Mouse (Mus musculus) midbrain, embryonic 10.5 days (tissue): ENCODE data around the gene Ppme1. TPM values are rescaled to one million over a fixed set of nuclear protein-coding genes. Genes with fewer than 3 reads are reported as not detected.

ENCODE experiments used
- DNase-seq: peaks from one replicate; pipeline ENCODE4 v3.0.0-alpha.2; 2017; ENCODE audit warnings: low spot score
- H3K27ac ChIP-seq: fragments of 300-500 bp; sonication (generic); replicated peaks from 2 replicates; pipeline ENCODE4 v1.5.1; 2016; ENCODE audit warnings: mild to moderate bottlenecking
- H3K27me3 ChIP-seq: fragments of 300-500 bp; sonication (generic); 2 replicates; pipeline ENCODE4 v1.6.1; 2016; ENCODE audit warnings: low read depth, mild to moderate bottlenecking; ENCODE audit not compliant: poor library complexity, severe bottlenecking
- H3K36me3 ChIP-seq: fragments of 300-500 bp; sonication (generic); 2 replicates; pipeline ENCODE4 v1.6.1; 2016; ENCODE audit warnings: mild to moderate bottlenecking, moderate library complexity
- H3K4me1 ChIP-seq: fragments of 300-500 bp; sonication (generic); 2 replicates; pipeline ENCODE4 v1.6.1; 2016
- H3K4me3 ChIP-seq: fragments of 300-500 bp; sonication (generic); 2 replicates; pipeline ENCODE4 v1.5.1; 2016; ENCODE audit warnings: mild to moderate bottlenecking, moderate library complexity
- H3K9me3 ChIP-seq: fragments of 300-500 bp; sonication (generic); replicated peaks from 2 replicates; pipeline ENCODE4 v1.6.1; 2016; ENCODE audit warnings: mild to moderate bottlenecking
- WGBS: fragments of 180-500 bp; shearing (Covaris S2); methylation state at CpG from one replicate; pipeline ENCODE4 v1.1.7; 2016; 5-methylcytosine and 5-hydroxymethylcytosine counted together
- polyA plus RNA-seq: library from polyadenylated mRNA; unstranded; fragments of >200 nt; fragmentation: Nextera tagmentation; extraction: Ambion mirVana; gene quantifications from 2 replicates; pipeline ENCODE4 v1.2.1, GENCODE M21; 2016

Gene Ppme1
- polyA plus RNA-seq, 1 experiment from 2014 or later, result 96.9 TPM

DNA sequence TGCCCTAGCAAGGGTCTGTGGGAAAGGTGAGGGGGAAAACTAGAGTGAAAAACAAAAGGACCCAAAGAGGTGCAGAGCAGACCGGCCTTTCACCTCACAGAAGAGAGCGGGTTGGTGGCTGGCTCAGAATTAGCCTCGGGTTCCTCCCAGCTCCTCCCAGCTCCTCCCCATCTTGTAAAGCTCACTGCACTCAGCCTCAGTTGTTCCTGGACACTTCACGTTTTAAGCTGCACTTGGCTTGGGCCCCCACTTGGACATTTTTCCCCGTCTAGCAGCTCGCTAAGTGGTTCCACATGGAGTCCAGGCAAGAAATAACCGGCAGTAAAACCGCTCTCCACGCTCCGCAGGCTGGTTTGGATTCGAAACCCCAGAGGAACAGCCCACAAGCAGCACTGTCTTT, 83.5 kb downstream of the Ppme1 start:
- peaks cover 46% of the 10 kb centered on the region for H3K27me3 ChIP-seq
- H3K4me1 ChIP-seq, result peaks cover 39% of the 10 kb centered on the region
- 42% methylated on average over 11 of the region's 11 CpGs for WGBS
- peak overlapping the region; percentile 68 for H3K27ac ChIP-seq
- 0 out of 2 replicates have a peak overlapping the region, but pooled peaks have one; percentile 14 for H3K4me3 ChIP-seq
- H3K36me3 ChIP-seq, result no peaks in the 10 kb centered on the region
- no peaks in the 10 kb centered on the region for H3K9me3 ChIP-seq
- peak; percentile 21 for DNase-seq

GRCm38 (mm10) chr7:100287748-100288578, 84.1 kb downstream of the Ppme1 start:
- H3K4me3 ChIP-seq, result 0 out of 2 replicates have a peak overlapping the region, but pooled peaks have one; percentile 14
- H3K27me3 ChIP-seq, result peaks cover 46% of the 10 kb centered on the region
- peak; percentile 33 for DNase-seq
- no peaks in the 10 kb centered on the region for H3K9me3 ChIP-seq
- H3K27ac ChIP-seq, result peak overlapping the region; percentile 68
- peaks cover 45% of the 10 kb centered on the region for H3K4me1 ChIP-seq
- whole genome bisulfite sequencing, result 54% methylated on average over 7 of the region's 7 CpGs
- no peaks in the 10 kb centered on the region for H3K36me3 ChIP-seq

- DNase-seq, result peak; percentile 42
- peak within 1 kb of the TSS; percentile 85 for H3K27ac ChIP-seq
- peaks cover 64% of the 10 kb centered on the region for H3K4me1 ChIP-seq
- H3K36me3 ChIP-seq, result no peaks in the 10 kb centered on the region
- no peaks in the 10 kb centered on the region for H3K9me3 ChIP-seq
- peaks cover 46% of the 10 kb centered on the region for H3K27me3 ChIP-seq
- WGBS, result 1% methylated on average over 53 of the region's 53 CpGs
- H3K4me3 ChIP-seq, result peak within 1 kb of the TSS; percentile 75
Observed at GRCm38 (mm10) chr7:100285383-100285782, 86.7 kb downstream of the Ppme1 start, which contains the start of gene P4ha3. P4ha3 (plus strand) TSS chr7:100285520.

DNA sequence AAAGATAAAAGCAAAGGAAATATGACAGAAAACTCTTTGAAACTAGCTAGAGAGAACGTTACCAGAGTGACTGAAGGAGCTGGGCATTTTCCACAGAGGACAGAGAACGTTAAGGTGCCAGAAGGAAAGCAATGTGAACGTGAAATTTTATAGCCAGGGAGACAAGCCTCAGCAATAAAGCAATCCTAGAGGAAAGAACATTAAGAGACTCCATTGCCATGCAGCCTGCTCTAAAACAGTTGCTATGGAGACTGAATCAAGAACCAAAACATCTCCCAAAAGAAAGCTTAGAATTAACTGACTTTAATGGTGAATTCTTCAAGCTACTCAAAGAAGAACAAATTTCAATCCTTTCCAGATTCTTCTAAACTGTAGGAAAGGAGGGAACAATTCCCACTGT, 88.8 kb downstream of the Ppme1 start:
- H3K4me1 ChIP-seq, result peaks cover 61% of the 10 kb centered on the region
- no peaks in the 10 kb centered on the region for H3K9me3 ChIP-seq
- no peak overlapping the region for H3K4me3 ChIP-seq
- no peaks in the 10 kb centered on the region for H3K36me3 ChIP-seq
- WGBS, result 41% methylated on average over 3 of the region's 3 CpGs
- no peak for DNase-seq
- peaks cover 46% of the 10 kb centered on the region for H3K27me3 ChIP-seq
- H3K27ac ChIP-seq, result peak overlapping the region; percentile 42; the same call in 1 of the 2 replicates

DNA sequence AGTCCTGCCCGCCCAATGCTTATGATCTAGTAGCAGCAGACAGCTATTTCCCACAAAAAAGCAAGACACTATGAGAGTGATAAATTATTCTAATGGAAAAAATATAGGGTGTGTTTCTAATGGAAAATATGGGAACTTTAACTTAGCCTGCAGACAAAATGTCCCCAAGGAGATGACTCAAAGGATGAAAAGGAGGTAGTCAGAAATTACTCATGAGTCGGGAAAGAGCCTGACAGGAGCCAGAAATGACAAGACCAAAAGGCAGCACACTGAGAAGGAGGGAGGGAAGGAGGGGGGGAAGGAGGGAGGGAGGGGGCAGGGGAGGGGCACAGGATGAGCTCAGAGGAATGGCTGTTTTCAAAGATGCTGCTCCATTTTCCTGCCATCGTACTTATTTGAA, 90.5 kb downstream of the Ppme1 start:
- no peaks in the 10 kb centered on the region for H3K9me3 ChIP-seq
- DNase-seq, result no peak
- no peak overlapping the region for H3K4me3 ChIP-seq
- H3K27ac ChIP-seq, result no peak overlapping the region
- 60% methylated on average over 3 of the region's 3 CpGs for WGBS
- H3K4me1 ChIP-seq, result peaks cover 51% of the 10 kb centered on the region
- peaks cover 29% of the 10 kb centered on the region for H3K27me3 ChIP-seq
- H3K36me3 ChIP-seq, result no peaks in the 10 kb centered on the region

DNA sequence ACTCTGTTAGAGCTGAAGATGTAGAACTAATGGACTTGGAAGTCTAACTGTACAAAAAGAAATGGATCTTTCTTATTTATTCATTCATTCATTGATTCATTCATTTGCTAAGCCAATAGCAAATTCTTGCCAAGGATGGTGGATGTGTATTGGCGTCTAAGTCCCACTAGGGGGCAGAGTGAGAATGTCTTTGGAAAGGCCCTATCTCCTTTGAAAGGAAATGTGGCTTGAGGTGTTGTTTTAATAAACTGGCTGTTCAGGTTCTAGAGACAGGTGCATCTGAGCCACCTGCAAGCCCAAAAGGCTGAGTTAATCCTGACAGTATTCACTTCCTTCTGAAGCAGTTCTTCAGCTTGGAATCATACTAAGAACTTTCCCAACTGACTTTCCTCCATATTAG, 92.3 kb downstream of the Ppme1 start:
- Histone ChIP-seq H3K27me3 (peaks cover 11% of the 10 kb centered on the region), H3K4me1 (peaks cover 40% of the 10 kb centered on the region), H3K36me3 (no peaks in the 10 kb centered on the region), H3K27ac (no peak overlapping the region), H3K9me3 (no peaks in the 10 kb centered on the region), H3K4me3 (no peak overlapping the region)
- WGBS, result 0% methylated on average over 1 of the region's 1 CpGs
- DNase-seq, result peak; percentile 38

Other genes with a start within 250 kb of the Ppme1 start
- 20.7 and 23.4 TPM in 2 replicates for gene Lipt2, start 213.0 kb downstream of the Ppme1 start, polyA plus RNA-seq
- 2.9 and 6.7 TPM in 2 replicates for gene Kcne3, start 195.8 kb downstream of the Ppme1 start, polyA plus RNA-seq
- gene Pgm2l1, start 144.9 kb downstream of the Ppme1 start, polyA plus RNA-seq, result 4.5 and 7.3 TPM in 2 replicates
- gene P4ha3, start 86.8 kb downstream of the Ppme1 start, polyA plus RNA-seq, result 1.4 and 3.1 TPM in 2 replicates
- 30.7 and 32.8 TPM in 2 replicates for gene C2cd3, start 74 bp downstream of the Ppme1 start, polyA plus RNA-seq
- gene Ucp3, start 100.7 kb upstream of the Ppme1 start, polyA plus RNA-seq, result not detected in 2 replicates
- 81.4 and 93.1 TPM in 2 replicates for gene Ucp2, start 121.0 kb upstream of the Ppme1 start, polyA plus RNA-seq
- gene Dnajb13, start 142.7 kb upstream of the Ppme1 start, polyA plus RNA-seq, result 0.42 and 0.81 TPM in 2 replicates
- 22.0 and 22.8 TPM in 2 replicates for gene Coa4, start 164.8 kb upstream of the Ppme1 start, polyA plus RNA-seq
- gene Rab6a, start 235.1 kb upstream of the Ppme1 start, polyA plus RNA-seq, result 98.2 and 105 TPM in 2 replicates
- gene Mrpl48, start 236.0 kb upstream of the Ppme1 start, polyA plus RNA-seq, result 63.2 and 68.9 TPM in 2 replicates